Mouse (Mus musculus) right cerebral cortex, postnatal 14 days (tissue): ENCODE results near the gene Gan.

Experiments used
- DNase-seq: peaks from one replicate; pipeline ENCODE4 v3.0.0; 2022

The Gan gene

DNA sequence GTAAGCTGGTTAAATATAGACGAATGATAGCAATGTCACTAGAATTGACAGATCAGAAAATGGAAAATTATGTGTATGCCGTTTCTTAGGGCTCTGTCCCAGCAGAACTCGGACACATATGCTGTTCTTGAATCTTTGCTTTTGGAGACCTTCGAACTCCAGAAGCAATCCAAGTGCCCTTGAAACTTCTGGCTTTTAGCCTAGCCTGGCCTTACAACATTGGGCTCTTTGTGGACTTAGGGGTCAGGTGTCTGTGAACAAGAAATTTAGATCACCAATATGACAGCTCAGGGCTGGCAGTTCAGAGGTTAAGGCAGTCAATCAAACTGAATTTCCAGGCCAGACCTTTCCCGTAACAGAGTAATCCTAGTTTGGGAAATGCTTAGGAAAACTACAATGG, 1.1 kb downstream of the Gan start:
- DNase-seq: no peak

DNA sequence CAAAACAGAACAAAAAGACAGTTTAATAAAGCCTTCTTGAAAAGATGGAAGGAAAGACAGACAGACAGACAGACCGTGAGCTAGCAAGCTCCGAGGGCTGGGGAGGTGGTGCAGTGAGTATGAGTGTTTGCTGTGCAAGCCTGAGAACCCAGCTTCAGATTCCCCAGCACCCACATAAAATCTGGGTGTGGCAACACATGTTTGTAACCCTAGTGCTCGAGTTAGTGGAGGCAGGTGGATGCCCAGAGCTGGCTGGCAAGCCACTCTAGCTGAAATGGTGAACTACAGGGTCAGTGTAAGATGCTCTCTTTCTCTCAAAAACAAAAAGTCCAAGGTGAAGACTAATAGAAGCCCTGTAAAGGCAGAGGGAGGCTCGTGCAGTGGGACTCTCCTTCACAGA, 7.0 kb downstream of the Gan start:
- no peak for DNase-seq

DNA sequence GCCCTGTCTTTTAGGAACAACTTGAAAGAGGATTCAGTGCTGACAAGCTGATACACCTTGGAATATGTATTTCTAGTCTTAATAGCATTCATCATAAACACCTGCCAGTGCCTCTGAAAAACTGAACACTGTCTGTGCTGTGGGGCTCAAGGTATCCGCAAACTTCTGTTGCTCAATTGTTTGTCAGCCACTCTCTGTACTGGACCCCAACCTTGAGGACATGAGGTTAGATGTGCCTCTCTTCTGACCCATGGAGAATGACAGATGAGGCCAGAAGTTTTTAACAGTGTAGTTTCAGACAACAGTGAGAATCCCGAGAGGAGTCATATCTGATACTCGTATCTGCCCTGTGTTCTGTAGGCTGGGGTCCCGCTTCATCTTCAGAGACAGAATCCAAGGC, 7.6 kb downstream of the Gan start:
- no peak for DNase-seq

DNA sequence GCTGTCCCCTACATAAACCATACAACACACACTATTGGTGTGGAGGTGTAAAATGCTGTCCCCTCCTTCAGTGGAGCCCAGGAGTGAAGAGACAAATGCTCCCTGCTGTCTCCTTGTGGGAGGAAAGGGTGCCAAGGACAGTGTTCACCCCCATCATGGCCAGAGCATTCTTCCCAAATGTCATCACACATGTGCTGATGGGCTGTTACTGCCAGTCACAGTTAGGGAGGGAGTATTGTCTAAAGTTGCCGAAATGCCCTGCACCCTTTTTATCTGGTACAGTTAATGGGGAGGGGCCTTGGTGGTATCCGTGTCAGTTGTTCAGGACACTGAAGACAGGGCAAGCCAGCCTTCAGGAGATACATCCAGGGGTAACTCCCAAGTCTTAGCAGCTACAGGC, 8.6 kb downstream of the Gan start:
- no peak for DNase-seq

DNA sequence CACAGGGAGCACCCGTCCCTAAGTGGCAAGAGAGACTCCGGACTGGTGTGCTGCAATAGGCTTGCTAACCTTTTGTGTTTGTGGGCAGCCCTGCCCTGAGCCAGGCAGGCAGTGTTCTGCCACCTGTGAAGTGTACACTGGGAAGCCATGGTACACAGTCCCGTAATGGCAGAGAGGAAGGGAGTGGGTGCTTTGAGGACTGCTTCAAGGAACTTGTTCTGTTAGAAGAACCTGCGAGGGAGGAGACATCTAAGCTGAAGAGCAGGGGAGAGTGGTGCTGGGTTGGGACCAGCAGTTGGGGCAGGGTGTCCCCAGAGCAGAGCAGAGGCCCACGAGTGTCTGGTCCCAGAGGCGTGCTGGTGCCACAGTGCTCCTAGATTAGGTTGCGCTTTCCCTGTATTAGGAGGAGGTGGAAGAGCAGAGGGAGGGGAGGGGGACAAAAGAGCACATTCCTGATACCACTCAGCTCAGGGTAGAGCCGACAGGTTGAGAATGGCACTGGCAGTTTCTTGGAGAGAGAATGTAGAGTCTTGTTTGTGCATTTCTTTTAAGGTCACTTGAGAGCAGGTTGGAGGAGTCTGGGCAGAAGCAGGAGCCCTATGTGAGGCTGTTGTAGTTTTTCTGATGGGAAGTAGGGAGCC, 9.4 kb downstream of the Gan start:
- no peak for DNase-seq

DNA sequence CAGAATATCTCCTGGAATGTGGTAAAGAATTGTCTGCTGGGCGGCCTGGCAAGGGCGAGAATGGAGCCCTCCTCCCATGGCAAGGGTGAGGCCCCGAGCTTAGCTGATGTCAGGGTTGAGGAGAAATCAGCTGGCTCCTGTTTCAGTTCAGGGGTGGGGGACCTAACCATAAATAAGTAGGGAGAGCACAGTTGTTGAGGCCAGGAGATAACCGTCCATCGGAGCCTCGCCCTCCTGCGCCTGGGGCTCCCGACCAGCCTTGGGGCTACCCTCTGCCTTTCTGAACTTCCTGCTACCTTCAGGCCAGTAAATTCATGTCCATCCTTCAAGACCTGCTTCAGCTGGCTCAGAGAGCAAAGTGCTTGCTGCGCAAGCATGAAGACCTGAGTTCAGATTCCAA, 10.4 kb downstream of the Gan start:
- no peak for DNase-seq

DNA sequence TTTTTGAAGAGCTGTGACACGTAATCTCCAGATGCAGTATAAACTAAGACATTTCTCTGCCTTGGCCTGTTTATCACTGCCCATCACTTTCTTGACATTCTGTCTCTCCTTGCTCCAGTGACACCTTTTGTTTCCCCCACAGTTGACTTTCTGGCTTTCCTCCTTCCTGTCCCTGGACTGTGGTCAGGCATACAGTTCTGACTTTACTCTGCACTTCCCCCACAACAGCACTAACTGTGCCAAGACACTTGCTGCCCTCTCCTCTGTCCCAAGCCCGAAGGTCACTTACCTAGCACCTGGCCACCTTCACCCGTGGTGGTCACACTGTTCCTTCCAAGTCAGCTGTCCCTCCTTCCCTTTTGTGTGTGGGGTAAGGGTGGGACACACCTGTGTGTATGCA, 13.9 kb downstream of the Gan start:
- no peak for DNase-seq

DNA sequence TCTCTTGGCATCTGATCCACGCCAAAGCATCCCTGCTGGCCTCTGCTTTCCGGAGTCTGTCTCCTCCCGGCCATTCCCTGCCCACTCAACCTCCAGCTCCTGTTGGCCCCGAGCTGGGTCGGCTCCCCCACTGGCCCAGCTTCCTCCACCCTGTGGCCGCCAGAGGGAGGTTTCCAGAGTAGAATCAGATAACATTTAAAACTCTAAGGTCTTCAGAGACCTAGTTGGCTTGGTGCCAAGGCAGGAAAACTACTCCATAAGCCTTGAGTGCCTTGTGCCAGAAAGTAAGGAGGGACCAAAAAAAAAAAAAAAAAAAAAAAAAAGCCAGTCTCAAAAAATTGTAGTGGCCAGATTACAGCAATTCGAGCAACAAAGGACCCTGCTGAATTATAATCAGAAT, 15.0 kb downstream of the Gan start:
- DNase-seq: peak; percentile 21

DNA sequence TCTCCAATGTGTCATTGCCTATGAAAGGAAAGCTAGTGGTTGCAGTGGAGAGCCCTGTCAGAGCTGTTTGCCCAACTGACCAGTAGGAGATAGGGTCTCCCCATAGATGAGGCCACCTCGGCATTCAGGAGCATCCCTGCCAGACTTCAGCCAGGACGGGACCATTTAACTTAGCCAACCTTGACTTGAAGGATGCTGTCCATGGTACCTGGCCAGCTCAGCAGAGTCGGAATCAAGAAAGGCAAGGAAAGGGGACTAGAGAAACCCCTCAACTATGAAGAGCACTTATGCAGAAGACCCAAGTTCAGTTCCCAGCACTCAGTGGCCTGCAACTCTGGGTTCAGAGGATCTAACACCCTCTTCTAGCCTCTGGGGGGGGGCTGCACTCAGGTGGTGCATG, 15.8 kb downstream of the Gan start:
- DNase-seq: no peak

DNA sequence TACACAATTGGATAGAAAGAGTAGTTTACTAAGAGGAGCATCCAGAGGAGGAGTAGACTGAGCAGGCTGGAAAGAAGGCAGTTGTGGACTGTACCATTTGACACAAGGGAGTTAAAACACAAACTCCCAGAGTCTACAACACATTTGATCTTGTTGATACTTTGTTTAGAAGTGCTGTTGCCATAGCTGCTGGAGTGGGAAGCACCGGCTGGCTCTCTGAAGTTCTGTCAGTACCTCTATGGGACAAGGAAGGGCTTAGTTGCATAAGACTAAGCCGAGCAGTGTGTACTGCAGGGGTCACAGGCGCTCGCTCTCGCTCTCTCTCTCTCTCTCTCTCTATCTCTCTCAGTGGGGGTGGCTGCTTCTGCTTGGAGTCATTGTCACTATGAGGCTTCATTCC, 16.6 kb downstream of the Gan start:
- DNase-seq: no peak

DNA sequence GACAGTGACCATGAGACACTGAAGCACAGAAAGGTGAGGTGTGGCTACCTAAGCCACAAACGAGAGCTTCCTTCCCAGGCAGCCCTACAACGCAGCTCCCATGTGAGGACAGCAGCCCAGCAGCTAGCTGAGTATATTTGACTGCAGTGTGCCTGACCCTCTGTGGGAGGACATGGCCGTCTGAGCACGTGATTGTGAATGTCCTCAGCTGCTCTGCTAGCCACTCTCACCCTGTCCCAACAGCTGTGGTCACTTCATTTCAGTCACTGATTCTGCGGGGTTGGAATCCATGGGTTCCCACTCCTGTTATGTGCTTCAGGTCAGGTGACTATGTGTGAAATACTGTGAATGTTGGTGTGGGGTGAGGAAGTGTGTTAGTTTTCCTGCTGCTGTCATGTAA, 18.4 kb downstream of the Gan start:
- no peak for DNase-seq

DNA sequence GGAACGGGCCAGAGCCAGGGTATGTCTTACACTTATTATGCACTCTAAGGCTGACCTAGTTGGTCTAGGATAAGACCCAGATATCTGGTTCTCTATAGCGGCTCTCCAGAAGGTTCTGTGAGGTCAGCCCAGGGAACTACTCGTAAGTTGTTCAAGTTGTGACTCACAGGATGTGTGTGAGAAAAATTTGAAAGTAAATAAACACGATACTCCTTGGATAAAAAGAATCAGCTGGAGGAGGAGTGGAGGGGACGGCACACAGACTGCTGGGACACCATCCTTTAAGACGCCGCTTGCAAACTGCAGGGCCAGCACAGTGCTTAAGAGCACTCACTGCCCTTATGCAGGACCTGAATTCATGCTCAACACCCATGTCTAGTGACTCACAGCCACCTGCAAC, 19.3 kb downstream of the Gan start:
- DNase-seq: no peak

DNA sequence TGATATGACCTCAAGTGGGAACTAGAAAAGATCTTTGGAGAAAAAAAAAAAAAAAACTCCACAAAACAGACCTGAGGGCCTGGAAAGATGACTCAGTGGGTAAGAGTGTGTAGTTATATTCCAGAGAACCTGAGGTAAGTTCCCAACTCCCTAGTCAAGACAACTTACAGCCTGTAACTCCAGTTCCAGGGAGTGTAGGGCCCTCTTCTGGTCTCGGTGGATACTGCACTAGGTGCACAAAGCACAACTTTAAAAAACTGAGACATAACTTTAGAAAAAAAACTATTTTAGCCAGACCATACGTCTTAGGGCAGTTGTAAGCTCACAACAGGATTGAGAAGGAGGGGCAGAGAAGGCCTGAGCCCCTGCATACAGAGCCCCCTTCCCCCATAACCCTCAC, 20.1 kb downstream of the Gan start:
- no peak for DNase-seq

DNA sequence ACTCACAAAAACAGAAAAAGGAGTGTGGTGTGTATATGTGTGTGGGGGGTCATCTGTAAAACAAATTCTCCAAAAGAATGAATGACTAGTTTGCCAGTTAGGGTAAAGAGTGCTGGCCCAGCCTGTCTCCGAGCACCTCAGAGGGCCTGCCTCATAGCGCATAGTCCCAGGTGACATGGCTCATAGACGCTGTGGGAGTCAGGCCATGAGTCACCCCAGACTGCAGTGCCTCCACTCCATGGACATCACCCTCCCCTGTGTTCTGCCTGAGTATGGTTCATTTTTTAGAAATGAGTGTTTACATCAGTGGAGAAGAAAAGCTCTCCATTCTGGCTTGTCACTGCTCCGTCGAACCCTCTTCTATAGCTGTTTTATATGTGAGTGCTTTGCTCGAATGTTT, 20.7 kb downstream of the Gan start:
- DNase-seq: no peak

DNA sequence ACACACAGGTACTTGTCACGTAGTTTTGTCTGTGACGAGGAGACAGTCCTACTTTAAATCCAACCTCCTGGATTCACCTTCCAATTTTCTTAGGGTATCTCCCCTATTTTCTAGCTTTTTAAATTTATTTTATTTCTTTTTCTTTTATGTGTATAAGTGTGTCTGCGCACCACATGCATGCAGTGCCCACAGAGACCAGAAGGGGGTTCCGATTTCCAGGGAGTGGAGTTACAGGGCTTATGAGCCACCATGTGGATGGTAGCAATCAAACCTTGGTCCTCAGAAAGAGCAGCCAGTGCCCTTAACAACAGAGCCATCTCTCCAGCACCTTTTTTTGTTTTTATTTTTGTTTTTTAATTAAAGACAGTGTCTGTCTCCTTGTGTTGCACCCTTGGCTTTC, 24.8 kb downstream of the Gan start:
- DNase-seq: no peak

DNA sequence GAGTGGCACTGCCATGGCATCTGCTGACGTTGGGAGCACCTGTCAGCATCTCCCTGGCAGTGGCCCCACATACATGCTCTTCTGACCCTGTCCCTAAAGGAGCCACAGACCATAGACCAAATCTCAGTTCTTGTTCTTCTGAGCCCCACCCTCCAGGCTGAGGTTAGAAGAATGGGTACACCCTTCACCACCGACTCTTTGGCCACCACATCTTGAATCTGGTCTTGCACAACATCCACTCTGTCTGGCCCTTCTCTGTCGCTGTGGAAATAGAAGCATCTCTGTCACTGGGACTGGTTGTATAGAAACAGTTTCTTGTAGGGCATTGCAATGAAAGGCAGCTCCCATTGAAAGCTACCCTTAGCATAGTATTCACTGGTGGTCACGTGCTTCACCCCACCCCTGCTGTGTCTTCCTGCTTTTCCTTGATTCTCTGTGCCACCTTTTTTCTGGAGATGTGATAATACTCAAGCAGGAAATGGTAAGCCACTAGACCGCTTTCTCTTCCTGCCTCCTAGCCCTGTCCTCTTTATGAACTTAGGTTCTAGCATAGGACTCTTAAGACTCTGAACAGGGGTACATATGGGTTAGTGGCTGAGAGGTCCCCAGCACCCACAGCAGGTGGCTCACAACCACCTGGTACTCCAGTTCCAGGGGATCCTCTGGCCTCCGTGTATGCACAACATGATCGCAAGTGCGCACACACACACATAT, 25.9 kb downstream of the Gan start:
- DNase-seq: no peak

DNA sequence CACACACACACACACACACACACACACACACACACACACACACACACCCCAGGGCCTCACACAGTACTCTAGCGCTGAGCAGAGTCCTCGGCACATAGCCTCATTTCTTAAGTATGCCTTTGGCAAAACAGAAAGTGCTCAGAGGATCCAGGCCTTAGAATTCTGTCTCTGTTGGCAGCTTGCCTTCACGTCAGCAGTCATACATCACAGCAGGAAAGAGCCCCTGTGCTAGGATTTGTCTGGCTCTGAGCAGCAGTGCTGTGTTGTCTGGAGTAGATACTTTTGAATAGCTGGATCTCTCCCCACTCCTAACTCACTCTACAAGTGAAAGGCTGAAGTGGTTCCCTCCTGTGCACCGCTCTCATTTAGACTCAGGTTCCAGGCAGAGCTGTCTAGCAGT, 36.4 kb downstream of the Gan start:
- DNase-seq: no peak

DNA sequence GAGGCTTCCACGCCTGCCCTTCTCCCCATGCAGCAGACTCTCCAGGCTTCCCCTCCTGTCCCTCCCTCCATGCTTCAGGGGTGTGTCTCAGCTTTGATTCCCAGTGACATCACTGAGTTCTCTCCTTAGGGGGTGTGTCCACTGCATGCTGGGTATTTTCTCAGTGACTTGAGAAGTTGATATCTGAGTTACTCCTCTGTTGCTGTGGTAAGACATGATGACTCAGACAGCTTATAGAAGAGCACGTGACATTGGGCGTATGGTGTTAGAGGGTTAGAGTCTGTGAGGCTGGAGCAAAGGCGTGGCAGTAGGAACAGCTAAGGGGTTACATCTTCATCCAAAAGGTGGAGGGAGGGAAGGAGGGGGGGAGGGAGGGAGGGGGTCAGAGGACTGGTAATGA, 38.7 kb downstream of the Gan start:
- no peak for DNase-seq

DNA sequence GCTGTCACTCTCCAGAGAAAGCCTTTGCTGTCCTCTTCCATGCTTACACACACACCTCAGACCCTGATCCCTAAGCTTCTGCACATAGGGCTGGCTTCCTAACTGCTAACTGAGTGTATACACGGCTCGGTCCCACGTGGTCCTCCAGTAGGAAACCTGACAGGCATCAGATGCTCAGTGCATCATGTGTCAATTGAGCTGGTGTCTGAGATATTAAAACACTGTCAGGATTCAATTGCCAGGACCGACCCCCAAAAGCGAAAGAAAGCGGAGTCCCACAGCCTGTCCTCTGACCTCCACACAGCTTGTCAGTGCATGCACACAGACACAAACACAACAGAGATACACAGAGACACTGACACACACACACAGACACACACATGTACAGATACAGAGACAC, 39.6 kb downstream of the Gan start:
- no peak for DNase-seq

DNA sequence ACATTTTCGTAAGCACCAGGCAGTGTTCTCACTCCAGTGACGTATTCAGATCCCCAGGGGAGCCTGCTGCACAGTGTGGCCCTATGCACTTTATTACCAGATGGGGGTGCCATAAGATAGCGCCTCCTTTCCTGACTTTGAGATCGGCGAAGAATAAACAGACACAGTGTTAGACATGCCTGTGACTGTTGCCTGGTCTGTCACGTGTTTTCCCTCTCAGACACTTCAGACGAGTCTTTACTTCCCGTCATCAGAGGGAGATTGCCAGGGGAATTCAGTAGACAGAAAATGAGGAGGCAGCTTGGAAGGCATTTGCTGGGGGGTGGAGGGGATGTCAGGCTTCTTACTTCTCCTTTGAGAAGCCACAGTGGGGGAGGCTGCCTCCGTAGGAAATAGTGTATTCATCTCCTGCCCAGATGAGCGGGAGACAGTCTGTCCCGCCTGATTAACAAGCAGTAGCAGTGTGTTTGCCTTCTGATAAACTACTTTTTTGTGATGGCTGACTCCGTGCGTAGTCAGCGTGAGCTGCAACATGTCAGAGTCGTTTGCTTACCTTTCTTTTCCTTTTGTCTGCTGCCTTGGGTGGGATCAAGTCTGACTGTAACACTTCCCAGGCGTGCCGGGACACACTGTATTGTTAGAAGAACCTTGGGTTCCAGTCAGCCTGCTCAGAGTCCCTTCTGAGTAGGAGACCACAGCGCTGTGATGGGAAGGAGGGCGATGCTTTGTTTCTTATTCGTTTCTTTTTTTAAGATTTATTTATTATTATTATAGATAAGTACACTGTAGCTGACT, 40.4 kb downstream of the Gan start:
- DNase-seq: peak; percentile 32

DNA sequence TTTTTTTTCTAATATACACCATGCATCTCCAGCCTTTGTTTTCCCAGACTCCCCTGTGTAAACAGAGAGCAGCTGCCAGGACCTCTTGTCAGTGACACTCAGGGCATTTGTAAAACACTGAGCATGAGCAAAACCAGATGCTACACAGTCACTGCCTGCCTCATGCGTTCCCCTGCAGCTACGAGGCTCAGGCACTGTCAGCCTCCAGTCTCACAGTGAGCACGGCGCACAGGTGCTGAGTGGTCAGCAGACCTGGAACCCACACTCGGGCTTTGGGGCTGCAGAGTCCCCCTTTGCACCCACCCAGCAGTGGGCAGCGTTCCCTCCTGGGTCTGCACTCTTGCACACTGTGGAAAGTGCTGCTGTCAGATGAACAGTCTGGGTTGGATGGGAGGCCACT, 41.7 kb downstream of the Gan start:
- DNase-seq: no peak

DNA sequence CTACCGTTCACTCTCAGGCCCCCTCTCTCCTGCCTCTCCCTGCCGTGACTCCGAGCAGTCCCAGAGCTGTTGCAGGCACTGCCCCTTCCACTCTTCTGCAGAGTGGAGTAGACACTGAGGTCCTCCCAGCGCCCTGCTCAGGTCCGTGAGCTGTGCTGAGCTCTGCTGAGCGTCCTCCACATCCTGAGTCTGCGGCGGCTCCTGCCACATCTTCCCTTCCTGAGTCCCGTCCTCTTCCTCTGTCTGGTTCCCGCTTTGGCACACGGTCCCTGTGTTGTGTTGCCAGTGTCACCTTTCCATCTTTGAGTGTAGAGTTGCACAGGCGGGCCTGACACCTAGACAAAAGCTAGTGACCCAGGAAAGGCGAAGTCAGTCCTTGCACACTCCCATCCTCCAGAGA, 42.4 kb downstream of the Gan start:
- no peak for DNase-seq

DNA sequence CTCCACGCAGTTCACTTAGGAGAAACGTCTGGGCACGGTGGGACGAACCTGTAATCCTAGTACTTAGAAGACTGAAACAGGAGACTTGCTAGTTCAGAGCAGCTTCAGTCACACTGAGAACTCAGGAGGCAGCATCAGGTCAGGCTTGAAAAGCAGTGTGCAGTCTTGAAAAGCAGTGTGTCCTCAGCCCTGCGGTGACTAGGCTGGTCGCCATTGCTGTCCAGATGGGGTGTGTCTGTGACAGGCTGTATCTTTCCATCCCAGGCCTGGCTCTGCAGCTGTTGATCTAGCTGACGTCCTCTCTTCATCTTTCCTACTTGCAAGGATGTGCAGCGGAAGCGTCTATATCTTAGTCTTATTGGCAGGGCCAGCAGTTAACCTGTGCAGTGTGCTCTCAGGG, 42.9 kb downstream of the Gan start:
- DNase-seq: no peak

DNA sequence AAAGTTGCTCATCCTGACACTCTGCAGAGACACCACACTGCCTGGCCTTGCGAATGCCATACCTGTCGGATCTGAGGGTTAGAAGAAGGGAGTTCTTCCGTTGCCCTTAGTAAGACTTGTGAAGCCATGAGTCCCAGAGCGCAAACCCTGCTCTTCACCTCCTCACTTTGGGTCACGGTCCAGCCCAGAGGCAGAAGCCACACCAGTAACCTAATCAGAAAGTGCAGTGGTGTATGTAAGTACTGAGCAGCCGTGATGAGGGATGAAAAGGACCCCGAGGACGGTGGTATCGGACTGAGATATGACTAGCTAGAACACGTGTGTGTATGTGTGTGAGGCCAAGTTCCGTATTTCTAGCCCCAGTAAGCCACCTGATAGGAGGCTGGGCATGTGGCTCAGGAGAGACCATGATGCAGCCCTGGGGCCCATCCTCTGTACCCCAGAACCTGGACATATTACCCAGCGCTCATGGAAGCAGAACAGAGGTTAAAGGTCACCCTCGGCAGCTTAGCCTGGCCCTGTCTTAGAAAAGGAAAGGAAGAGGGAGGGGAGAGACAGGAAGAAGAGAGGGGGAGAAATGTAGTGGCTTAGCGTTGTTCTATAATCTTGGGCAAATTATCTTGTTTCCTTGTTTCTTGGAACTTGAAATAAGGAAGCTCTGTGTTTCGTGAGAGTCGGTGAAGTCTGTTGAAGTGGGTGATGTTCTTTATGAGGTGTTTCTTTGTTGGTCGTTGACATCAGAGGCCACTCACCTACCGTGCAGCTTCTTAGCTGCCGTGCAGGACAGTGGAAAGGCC, 43.5 kb downstream of the Gan start:
- no peak for DNase-seq
